In the genomic region with DNA sequence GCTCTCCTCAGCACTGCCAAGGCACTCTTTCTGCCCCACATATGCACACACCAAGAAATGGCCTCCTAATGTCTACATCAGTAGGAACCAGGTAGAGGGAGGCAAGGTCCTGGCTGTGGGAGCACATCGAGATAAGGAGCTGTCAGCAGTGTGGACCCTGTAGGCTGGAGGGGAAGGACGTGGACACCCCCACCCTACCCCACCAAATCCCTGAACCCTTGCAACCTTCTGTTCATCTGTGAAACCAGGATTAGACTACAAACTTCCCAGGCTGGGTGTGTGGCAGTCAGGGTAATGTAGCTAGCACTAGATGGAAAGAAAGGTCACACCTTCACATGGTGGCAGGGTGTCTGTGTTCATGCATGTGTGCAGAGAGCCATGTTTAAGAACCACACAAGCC, we compare ENCODE assay signal across 25 mouse cellular contexts. TPM values are rescaled to one million over a fixed set of nuclear protein-coding genes. Genes with fewer than 3 reads are reported as not detected.
"Had no signal": no experiment of that assay in that cellular context is flagged by ENCODE, and none has a peak within 500 bp of the region (broad histone marks: within the 10 kb centered on the region; RNA-seq: fewer than 3 reads in every experiment).

No protein-coding gene starts in this region.

- H3K4me2 ChIP-seq: heart, embryonic 12.5 days; hindbrain, embryonic 13.5 days; hindbrain, embryonic 15.5 days; limb, embryonic 13.5 days; limb, embryonic 15.5 days; liver, embryonic 12.5 days; liver, embryonic 15.5 days had no signal

- H3K27me3 ChIP-seq: heart, embryonic 12.5 days; hindbrain, embryonic 15.5 days; limb, embryonic 13.5 days; limb, embryonic 15.5 days; liver, embryonic 12.5 days; liver, embryonic 15.5 days had no signal

- DNase-seq: gastrocnemius, postnatal 14 days; gastrocnemius, postnatal 36 days; heart, adult 18-20 months; heart, postnatal 14 days; heart, postnatal 36 days; kidney, adult 11 months; kidney, adult 2 months; kidney, adult 9 months; kidney, postnatal 14 days; kidney, postnatal 36 days; layer of hippocampus, adult 9-11 months; layer of hippocampus, postnatal 36 days; left cerebral cortex, postnatal 4 days had no signal

- ATAC-seq: hindbrain, postnatal 0 days; intestine, embryonic 16.5 days had no signal

- H3K9ac ChIP-seq: heart, embryonic 12.5 days; hindbrain, embryonic 13.5 days; hindbrain, embryonic 15.5 days; limb, embryonic 13.5 days; limb, embryonic 15.5 days; liver, embryonic 12.5 days; liver, embryonic 15.5 days had no signal

- H3K9me3 ChIP-seq: heart, embryonic 10.5 days; heart, embryonic 12.5 days; hindbrain, embryonic 13.5 days; hindbrain, embryonic 15.5 days; limb, embryonic 13.5 days; limb, embryonic 15.5 days; liver, embryonic 12.5 days; liver, embryonic 15.5 days had no signal

- H3K27ac ChIP-seq: hindbrain, embryonic 13.5 days; hindbrain, embryonic 15.5 days; hindbrain, postnatal 0 days; limb, embryonic 13.5 days; limb, embryonic 15.5 days had no signal

- H3K4me3 ChIP-seq: heart, embryonic 10.5 days; heart, embryonic 12.5 days; hindbrain, embryonic 13.5 days; hindbrain, embryonic 15.5 days; limb, embryonic 13.5 days; limb, embryonic 15.5 days; liver, embryonic 12.5 days; liver, embryonic 15.5 days had no signal

RNA-seq across cellular contexts. Expression of a gene that starts 44.5 kb away (rescaled TPM):
- polyA plus RNA-seq: intestine, embryonic 14.5 days; liver, adult 2 months had no signal
